Mouse (Mus musculus) E14TG2a.4 (cell line): ENCODE measurements around the gene Agbl1.
"Not testable (repeated sequence)": the region's sequence is repeated elsewhere in the genome, so short reads cannot be mapped to it uniquely, and the experiment has no call there.

Experiments
- H3K27me3 ChIP-seq: 2 replicates; pipeline ENCODE4 v1.6.1; 2014; ENCODE audit warnings: low read length, control low read depth; ENCODE audit not compliant: insufficient read depth
- H3K36me3 ChIP-seq: 2 replicates; pipeline ENCODE4 v1.6.1; 2014; ENCODE audit warnings: low read length, control low read depth; ENCODE audit not compliant: insufficient read depth
- H3K4me1 ChIP-seq: replicated peaks from 2 replicates; pipeline ENCODE4 v1.6.1; 2014; ENCODE audit warnings: low read depth, low read length, control low read depth
- H3K4me3 ChIP-seq: replicated peaks from 2 replicates; pipeline ENCODE4 v1.5.1; 2014; ENCODE audit warnings: mild to moderate bottlenecking, low read length
- H3K9me3 ChIP-seq: 2 replicates; pipeline ENCODE4 v1.6.1; 2014; ENCODE audit warnings: low read length, control low read depth
- CTCF ChIP-seq: conservative IDR thresholded peaks from 2 replicates; pipeline ENCODE4 v1.5.1; 2014; ENCODE audit warnings: low read length
- NANOG ChIP-seq: IDR thresholded peaks from 2 replicates; pipeline ENCODE4 v1.6.1; 2014; ENCODE audit warnings: borderline replicate concordance, low read length, mixed read lengths
- POU5F1 ChIP-seq: IDR thresholded peaks from 2 replicates; pipeline ENCODE4 v1.6.1; 2014; ENCODE audit warnings: low read length, borderline replicate concordance

Agbl1 gene

DNA sequence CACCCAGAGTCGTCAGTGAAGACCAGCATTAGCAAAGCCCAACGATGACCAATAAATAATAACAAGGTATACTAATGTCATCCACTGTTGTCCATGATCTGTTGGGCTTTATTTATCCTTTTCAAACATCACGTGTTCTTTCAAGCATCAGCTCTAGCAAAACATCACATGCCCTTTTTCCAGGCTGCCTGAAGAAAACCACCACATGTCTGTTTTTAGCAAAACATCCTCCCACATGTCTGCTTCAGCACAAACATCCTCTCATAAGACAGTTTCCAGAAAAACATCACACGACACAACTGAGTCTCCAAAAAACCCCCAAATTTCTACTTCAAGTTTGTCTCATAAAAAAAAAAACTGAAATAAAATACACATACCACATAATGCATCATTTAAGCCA, 7.8 kb downstream of the Agbl1 start:
- no peaks in the 10 kb centered on the region for H3K9me3 ChIP-seq
- H3K4me3 ChIP-seq = no peak overlapping the region
- TF ChIP-seq NANOG (no peak), CTCF (no peak), POU5F1 (no peak)
- H3K4me1 ChIP-seq = no peaks in the 10 kb centered on the region
- no peaks in the 10 kb centered on the region for H3K27me3 ChIP-seq
- no peaks in the 10 kb centered on the region for H3K36me3 ChIP-seq

DNA sequence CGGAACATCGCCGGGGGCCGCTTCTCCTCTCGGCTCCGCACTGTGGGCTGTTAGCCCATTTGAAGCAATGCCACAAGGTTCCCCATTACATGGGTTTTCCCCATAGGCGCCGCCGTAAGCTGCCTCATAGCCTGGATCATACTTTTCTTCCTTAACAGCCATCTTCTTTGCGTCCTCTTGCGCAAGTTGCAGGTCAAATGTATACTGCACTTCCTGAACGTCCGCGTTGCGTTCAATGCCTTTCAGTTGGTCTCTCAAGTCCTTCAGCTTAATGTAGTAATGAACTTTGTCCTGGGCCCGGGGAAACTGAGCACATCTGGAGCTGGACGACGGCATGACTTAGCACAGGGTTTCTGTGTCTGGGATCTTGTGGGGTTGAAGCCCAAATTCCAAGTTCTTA, 15.2 kb downstream of the Agbl1 start:
- not testable (repeated sequence) for H3K9me3 ChIP-seq, H3K36me3 ChIP-seq, H3K4me3 ChIP-seq, H3K4me1 ChIP-seq, H3K27me3 ChIP-seq

DNA sequence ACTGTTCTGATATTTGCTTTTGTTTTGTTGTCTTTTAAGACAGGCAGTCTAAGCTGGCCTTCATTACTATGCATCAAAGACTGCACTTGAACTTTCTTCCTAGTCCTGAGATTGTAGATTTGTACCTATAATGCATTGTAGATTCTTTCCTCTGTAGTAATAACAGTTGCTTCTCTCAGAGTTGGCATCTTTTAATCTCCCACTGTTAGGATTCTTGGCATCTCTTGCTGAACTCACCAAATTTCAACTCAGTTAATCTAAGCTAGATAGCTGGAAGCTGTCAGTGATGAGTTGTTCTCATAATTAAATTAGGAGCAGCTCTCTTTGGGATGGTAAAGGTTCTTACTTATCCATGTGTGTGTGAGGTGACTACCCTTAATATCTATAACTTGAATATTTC, 45.4 kb downstream of the Agbl1 start:
- no peaks in the 10 kb centered on the region for H3K36me3 ChIP-seq
- no peaks in the 10 kb centered on the region for H3K27me3 ChIP-seq
- H3K4me1 ChIP-seq = no peaks in the 10 kb centered on the region
- H3K4me3 ChIP-seq = no peak overlapping the region
- TF ChIP-seq CTCF (no peak), NANOG (no peak), POU5F1 (no peak)
- no peaks in the 10 kb centered on the region for H3K9me3 ChIP-seq

DNA sequence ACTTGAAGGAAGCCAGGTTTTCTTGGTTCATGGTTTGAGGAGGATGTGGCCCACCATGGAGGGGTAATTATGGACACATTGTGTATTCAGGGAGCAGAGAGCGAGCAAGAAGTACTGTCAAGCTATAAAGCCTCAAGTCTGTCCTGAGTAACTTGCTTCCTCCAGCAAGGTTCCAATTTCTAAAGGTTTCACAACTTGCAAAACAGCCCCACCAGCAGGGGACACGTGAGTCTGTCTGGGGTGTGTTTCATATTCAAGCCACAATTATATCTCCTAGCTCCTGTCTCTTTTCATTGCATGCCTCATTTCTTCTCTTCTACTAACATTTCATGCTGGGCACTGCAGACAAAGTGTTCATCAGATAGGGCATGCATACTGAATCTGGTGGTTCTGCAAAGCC, 53.1 kb downstream of the Agbl1 start:
- no peaks in the 10 kb centered on the region for H3K9me3 ChIP-seq
- TF ChIP-seq NANOG (no peak), POU5F1 (no peak), CTCF (no peak)
- H3K36me3 ChIP-seq = no peaks in the 10 kb centered on the region
- H3K27me3 ChIP-seq = no peaks in the 10 kb centered on the region
- no peaks in the 10 kb centered on the region for H3K4me1 ChIP-seq
- H3K4me3 ChIP-seq = no peak overlapping the region

DNA sequence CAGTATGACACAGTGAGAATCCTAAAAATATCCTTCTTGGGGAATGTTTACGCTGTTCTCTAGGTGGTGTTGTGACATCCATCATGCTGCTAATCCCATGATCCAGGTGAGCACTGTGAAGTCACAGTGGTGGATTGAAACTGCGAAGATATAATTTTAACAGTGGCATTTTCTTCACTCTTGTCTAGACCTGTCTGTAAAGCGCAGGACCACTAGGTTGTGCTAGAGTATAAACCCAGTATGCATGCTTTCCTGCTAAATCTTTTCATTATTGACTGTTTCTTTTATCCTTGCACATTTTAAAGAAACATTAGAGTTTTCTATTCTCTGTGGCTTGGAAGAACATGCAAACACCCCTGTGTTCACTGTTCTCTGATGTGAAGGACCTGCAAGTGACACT, 57.8 kb downstream of the Agbl1 start:
- TF ChIP-seq NANOG (no peak), CTCF (no peak), POU5F1 (no peak)
- Histone ChIP-seq H3K4me1 (no peaks in the 10 kb centered on the region), H3K4me3 (no peak overlapping the region), H3K36me3 (no peaks in the 10 kb centered on the region), H3K9me3 (no peaks in the 10 kb centered on the region), H3K27me3 (no peaks in the 10 kb centered on the region)

DNA sequence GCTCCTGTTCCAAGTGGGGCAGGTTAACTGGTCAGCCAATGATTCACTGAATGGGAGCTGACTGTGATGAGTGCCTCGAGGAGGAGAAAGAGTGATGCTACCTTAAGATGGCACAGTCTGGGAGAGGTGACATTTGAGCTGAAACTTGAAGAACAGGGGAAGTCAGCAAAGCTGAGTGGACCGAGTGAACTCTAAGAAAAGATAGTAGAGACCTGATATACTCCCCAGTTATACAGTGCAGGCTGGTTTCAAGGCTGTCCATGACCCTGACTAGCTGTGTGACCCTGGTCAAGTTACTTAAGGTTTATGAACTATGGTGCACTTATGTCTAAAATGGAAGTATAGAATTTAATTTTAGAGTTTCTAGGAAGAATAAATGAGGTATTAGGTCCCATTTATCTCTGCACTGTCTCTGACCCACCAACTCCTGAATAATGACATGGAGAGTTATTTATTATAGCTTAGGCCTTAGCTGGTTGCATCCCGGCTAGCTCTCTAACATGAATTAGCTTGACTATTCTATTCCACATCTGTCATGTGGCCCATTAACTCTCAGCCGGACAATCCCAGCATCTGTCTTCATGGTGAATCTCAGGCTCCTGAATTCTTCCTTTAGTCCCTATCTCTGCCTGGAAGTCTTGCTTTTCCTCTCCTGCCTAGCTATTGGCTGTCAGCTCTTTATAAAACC, 92.3 kb downstream of the Agbl1 start:
- TF ChIP-seq NANOG (no peak), POU5F1 (no peak), CTCF (no peak)
- Histone ChIP-seq H3K4me1 (no peaks in the 10 kb centered on the region), H3K9me3 (no peaks in the 10 kb centered on the region), H3K27me3 (no peaks in the 10 kb centered on the region), H3K36me3 (no peaks in the 10 kb centered on the region), H3K4me3 (no peak overlapping the region)

DNA sequence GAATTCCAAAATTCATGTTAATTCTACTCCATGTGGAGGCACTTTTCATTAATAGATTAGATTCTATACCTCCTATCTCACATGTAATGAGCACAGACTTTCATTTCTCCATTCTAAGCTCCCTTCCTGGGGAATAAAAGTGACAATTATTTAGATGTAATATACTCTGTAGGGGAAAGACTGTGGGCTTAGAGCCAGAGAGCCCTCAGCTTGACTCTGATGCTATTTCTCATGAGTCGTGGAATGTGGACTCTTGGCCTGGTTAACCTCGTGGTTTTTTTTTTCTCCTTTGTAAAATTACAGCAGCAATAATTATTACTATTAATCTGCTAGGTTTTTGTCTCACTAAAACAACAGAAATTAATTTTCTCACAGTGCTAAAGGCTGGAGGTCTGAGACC, 96.4 kb downstream of the Agbl1 start:
- TF ChIP-seq NANOG = no peak
- TF ChIP-seq POU5F1 = no peak
- TF ChIP-seq CTCF = no peak
- peaks cover 7% of the 10 kb centered on the region for H3K9me3 ChIP-seq
- no peaks in the 10 kb centered on the region for H3K27me3 ChIP-seq
- no peak overlapping the region for H3K4me3 ChIP-seq
- H3K36me3 ChIP-seq = no peaks in the 10 kb centered on the region
- H3K4me1 ChIP-seq = no peaks in the 10 kb centered on the region

DNA sequence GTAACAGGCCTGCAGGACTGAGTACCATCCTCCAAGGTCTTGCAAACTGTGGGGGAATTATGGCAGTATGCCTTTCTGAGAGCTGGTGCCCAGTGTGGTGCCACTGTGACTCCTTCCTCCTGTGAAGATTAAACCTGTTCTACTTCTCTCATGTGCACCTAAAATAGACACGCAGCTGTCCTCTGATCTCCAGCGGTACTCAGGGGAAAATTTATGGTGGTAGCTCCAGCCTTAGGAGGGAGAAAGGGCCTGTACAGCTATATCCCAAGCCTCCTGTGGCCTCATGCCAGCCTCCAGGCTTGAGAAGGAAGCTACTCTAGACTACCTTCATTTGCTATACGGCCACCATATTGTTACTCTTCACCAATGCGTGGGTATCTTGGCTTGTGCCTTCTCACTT, 109.6 kb downstream of the Agbl1 start:
- TF ChIP-seq NANOG (no peak), POU5F1 (no peak), CTCF (no peak)
- H3K36me3 ChIP-seq = no peaks in the 10 kb centered on the region

DNA sequence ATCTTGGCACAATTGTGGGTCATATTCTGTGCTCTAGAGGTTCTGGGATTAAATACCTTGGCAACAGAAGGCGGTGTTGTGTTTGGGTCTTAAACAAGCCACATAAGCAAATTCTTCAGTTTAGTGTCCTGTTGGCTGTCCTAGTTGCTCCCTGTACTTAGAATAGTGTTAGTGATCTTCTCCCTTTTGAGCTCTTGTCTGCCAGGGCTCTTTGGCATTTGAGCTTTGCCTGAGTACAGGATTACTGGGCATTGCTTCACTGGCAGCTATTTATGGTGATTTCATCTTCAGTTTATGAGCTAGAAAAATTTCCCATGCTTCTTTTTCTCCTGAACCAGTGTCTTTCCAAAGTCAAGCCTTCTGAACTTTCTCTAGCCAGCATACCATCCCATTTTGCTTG, 111.9 kb downstream of the Agbl1 start:
- Histone ChIP-seq H3K4me3 (no peak overlapping the region), H3K36me3 (no peaks in the 10 kb centered on the region), H3K4me1 (peaks cover 10% of the 10 kb centered on the region; the same call in 1 of the 2 replicates), H3K27me3 (no peaks in the 10 kb centered on the region), H3K9me3 (no peaks in the 10 kb centered on the region)
- TF ChIP-seq POU5F1 (no peak), NANOG (no peak), CTCF (no peak)

More for the DNA sequence above, 109.6 kb downstream of the Agbl1 start:
- no peak overlapping the region for H3K4me3 ChIP-seq
- peaks cover 6% of the 10 kb centered on the region; the same call in 1 of the 2 replicates for H3K4me1 ChIP-seq
- no peaks in the 10 kb centered on the region for H3K9me3 ChIP-seq
- H3K27me3 ChIP-seq = no peaks in the 10 kb centered on the region
